Mouse (Mus musculus) neural tube, embryonic 12.5 days (tissue): ENCODE measurements around the gene Sppl2a. TPM values are rescaled to one million over a fixed set of nuclear protein-coding genes. Genes with fewer than 3 reads are reported as not detected.

Source experiments
- microRNA-seq: library from miRNA; unstranded; fragments of <30 nt; microRNA quantifications from one replicate; pipeline ENCODE4, GENCODE M21; 2017
- polyA plus RNA-seq: library from polyadenylated mRNA; unstranded; fragments of >200 nt; fragmentation: Nextera tagmentation; extraction: Ambion mirVana; gene quantifications from 2 replicates; pipeline ENCODE4 v1.2.1, GENCODE M21; 2016

Sppl2a gene
- polyA plus RNA-seq, 1 experiment from 2014 or later, result 36.7 TPM

Small RNA genes lying within 50 kb of the gene (microRNA-seq; reads per million reads assigned to microRNA genes)
- gene Mir3473g, result not detected

Other genes starting within 250 kb of the Sppl2a start
- gene Usp8, start 225.9 kb downstream of the Sppl2a start, polyA plus RNA-seq, result 36.5 and 38.6 TPM in 2 replicates
- gene Usp50, start 149.8 kb downstream of the Sppl2a start, polyA plus RNA-seq, result 2.9 and 3.7 TPM in 2 replicates
- gene Trpm7, start 57.0 kb downstream of the Sppl2a start, polyA plus RNA-seq, result 34.0 and 35.3 TPM in 2 replicates
- gene Ap4e1, start 75.5 kb upstream of the Sppl2a start, polyA plus RNA-seq, result 13.2 TPM in 2 replicates
- 24.0 and 25.3 TPM in 2 replicates for gene Blvra, start 137.4 kb upstream of the Sppl2a start, polyA plus RNA-seq
- gene Ncaph, start 200.7 kb upstream of the Sppl2a start, polyA plus RNA-seq, result 58.5 and 59.6 TPM in 2 replicates
- 14.5 and 15.3 TPM in 2 replicates for gene Itpripl1, start 210.2 kb upstream of the Sppl2a start, polyA plus RNA-seq